Mouse (Mus musculus) cerebellum, postnatal 10 days (tissue): ENCODE measurements around the gene Tbl1xr1.

Source experiments
- DNase-seq, 2 experiments: peaks; one replicate each; pipeline ENCODE4 v3.0.0; 2021; ENCODE audit warnings: mixed read lengths in 2 of 2

Gene Tbl1xr1

DNA sequence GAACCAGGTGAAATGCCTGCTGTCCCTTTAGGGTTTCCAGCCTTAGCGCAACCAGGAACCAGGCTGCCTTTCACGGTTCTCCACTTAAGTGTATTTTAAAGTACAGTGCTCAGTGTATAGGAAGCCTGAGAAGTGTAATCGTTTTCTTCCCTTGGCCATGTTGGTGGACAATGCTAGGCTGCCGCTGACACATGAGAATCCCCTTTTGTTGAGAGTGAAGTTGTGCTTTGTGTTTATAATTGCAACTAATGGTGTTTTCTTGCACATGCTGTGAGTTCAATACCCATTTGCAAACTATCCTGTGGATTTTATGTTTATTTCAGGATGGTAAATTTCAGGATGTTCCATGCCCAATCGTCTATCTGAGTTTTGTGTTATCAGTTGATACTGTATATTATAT is 146.6 kb downstream of the Tbl1xr1 start:
- DNase-seq: no peak

DNA sequence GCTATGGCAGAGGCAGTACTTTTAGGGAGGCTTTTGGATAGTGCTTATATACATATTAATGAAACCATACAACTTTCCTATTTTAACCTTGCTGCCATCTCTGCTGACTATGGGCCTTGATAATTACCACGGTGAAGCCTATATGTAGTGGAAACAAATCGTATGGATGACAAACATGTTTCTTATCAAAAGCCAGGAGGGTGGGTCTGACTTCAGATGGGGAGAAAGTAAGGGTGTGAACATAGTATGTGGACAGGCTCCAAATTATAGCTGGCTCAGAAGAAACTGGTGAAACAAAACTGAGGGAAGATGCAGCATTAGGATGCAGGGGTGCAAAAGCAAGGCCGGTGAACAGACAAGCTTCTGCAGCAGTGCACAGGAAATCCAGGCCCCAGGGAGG is 151.6 kb downstream of the Tbl1xr1 start:
- no peak for DNase-seq

DNA sequence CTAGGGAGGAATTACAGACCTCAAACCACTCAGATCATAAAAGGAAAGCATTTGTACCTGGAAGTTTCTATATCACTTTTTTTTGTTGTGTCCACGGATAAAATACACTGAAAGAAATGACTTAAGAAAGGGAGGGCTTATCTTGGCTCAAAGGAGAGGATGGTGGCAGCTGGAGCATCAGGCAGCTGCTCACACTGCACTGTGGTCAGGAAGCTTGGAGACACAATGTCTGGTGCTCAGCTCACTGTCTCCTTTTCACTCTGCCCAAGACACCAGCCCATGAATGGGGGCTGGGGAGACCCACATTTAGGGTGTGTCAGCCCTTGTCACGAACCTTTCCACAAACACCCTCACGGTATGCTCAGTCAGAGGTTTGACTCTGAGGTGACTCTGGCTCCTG is 154.2 kb downstream of the Tbl1xr1 start:
- no peak for DNase-seq

DNA sequence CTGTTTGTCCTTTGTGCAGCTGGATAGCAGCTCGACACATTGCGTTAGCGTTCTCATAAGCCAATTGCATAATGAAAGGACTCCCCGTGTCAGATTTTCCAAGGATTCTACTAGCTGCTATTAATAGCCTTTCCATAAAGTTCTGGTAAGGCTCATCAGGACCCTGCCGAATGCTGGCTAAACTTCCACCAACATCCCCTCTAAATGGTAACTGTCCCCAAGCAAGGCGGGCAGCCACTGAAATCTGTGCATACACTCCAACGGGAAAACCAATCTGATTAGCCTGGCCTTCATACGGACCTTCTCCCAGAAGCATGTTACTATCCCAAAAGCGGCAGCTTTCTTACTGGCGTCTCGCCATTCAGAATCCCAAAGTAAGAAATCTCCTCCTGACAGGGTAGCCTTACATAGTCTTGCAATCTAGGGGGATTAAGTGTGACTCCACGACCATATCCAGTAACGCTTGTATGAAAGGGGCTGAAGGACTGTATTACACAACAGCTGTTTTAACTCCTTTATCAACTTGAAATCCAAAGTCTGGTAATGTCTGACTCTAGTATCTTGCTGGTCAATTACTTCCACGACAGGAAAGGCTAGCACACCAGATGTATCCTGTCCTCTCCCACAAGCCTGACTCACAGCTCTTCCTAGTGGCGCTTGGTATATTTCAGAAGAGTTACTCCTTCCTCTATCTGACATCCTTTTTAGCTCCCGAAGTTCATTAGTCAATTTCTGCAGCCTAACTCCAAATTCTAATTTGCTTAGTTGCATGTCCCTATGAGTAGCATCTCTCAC is 161.9 kb downstream of the Tbl1xr1 start:
- no peak for DNase-seq
